Mouse (Mus musculus): ENCODE data around the gene Gdpd3. TPM values are rescaled to one million over a fixed set of nuclear protein-coding genes. Genes with fewer than 3 reads are reported as not detected.

The Gdpd3 gene
- polyA plus RNA-seq, 1 experiment from 2014 or later = 1.6 TPM

GRCm38 (mm10) chr7:126806956-126807355 lies 40.8 kb downstream of the Gdpd3 start:
- H3K27me3 ChIP-seq (ENCODE audit: insufficient read depth, low read length) = no peaks in the 10 kb centered on the region
- H3K36me3 ChIP-seq (replicated peaks; ENCODE audit: insufficient read depth, low read length) = no peaks in the 10 kb centered on the region
- DNase-seq (peak; percentile 67), ATAC-seq (peak; percentile 54)
- H3K4me3 ChIP-seq (ENCODE audit: low read depth, low read length) = no peak overlapping the region
- H3K9me3 ChIP-seq (ENCODE audit: low read length) = no peaks in the 10 kb centered on the region
- peaks cover 17% of the 10 kb centered on the region for H3K4me1 ChIP-seq (ENCODE audit: insufficient read depth)
- 65% methylated on average over 6 of the region's 6 CpGs for WGBS (ENCODE audit: insufficient replicate concordance)
- TF ChIP-seq CTCF (IDR thresholded peaks at IDR 0.05; ENCODE audit: low read depth) (no peak), EP300 (IDR thresholded peaks at IDR 0.05; ENCODE audit: low read depth) (no peak)
- no peak overlapping the region for H3K27ac ChIP-seq (ENCODE audit: low read depth)
- H3K4me2 ChIP-seq (ENCODE audit: low read depth, low read length) = no peak overlapping the region
- H3K9ac ChIP-seq (replicated peaks) = no peak overlapping the region

- no peak for DNase-seq
- no peaks in the 10 kb centered on the region for H3K36me3 ChIP-seq (replicated peaks; ENCODE audit: insufficient read depth, low read length)
- ATAC-seq = no peak
- no peak overlapping the region; the same call in 1 of the 2 replicates for H3K4me2 ChIP-seq (ENCODE audit: low read depth, low read length)
- no peak overlapping the region for H3K27ac ChIP-seq (ENCODE audit: low read depth)
- no peak overlapping the region for H3K4me3 ChIP-seq (ENCODE audit: low read depth, low read length)
- no peak overlapping the region for H3K9ac ChIP-seq (replicated peaks)
- H3K4me1 ChIP-seq (ENCODE audit: insufficient read depth) = peaks cover 17% of the 10 kb centered on the region
- no peaks in the 10 kb centered on the region for H3K27me3 ChIP-seq (ENCODE audit: insufficient read depth, low read length)
- 69% methylated on average over 4 of the region's 4 CpGs for WGBS (ENCODE audit: insufficient replicate concordance)
- H3K9me3 ChIP-seq (ENCODE audit: low read length) = no peaks in the 10 kb centered on the region
- TF ChIP-seq CTCF (IDR thresholded peaks at IDR 0.05; ENCODE audit: low read depth) (no peak), EP300 (IDR thresholded peaks at IDR 0.05; ENCODE audit: low read depth) (no peak)
Observed at GRCm38 (mm10) chr7:126807405-126807804, 41.3 kb downstream of the Gdpd3 start.

- ATAC-seq (peak; percentile 90), DNase-seq (peak; percentile 84)
- TF ChIP-seq EP300 (IDR thresholded peaks at IDR 0.05; ENCODE audit: low read depth) (peak; percentile 19; the same call in 1 of the 2 replicates), CTCF (IDR thresholded peaks at IDR 0.05; ENCODE audit: low read depth) (peak; percentile 22; the same call in 1 of the 2 replicates)
- Histone ChIP-seq H3K4me3 (ENCODE audit: low read depth, low read length) (peak overlapping the region; percentile 53), H3K36me3 (replicated peaks; ENCODE audit: insufficient read depth, low read length) (no peaks in the 10 kb centered on the region), H3K27me3 (ENCODE audit: insufficient read depth, low read length) (no peaks in the 10 kb centered on the region), H3K9me3 (ENCODE audit: low read length) (no peaks in the 10 kb centered on the region), H3K27ac (ENCODE audit: low read depth) (no peak overlapping the region), H3K9ac (replicated peaks) (peak overlapping the region; percentile 57), H3K4me2 (ENCODE audit: low read depth, low read length) (peak overlapping the region; percentile 89), H3K4me1 (ENCODE audit: insufficient read depth) (peaks cover 17% of the 10 kb centered on the region)
- WGBS (ENCODE audit: insufficient replicate concordance) = 2% methylated on average over 43 of the region's 43 CpGs
Observed at GRCm38 (mm10) chr7:126808703-126809455, 42.7 kb downstream of the Gdpd3 start.

- WGBS (ENCODE audit: insufficient replicate concordance) = 46% methylated on average over 5 of the region's 5 CpGs
- no peak overlapping the region for H3K27ac ChIP-seq (ENCODE audit: low read depth)
- no peaks in the 10 kb centered on the region for H3K27me3 ChIP-seq (ENCODE audit: insufficient read depth, low read length)
- DNase-seq (no peak), ATAC-seq (no peak)
- H3K9me3 ChIP-seq (ENCODE audit: low read length) = no peaks in the 10 kb centered on the region
- H3K4me3 ChIP-seq (ENCODE audit: low read depth, low read length) = no peak overlapping the region
- TF ChIP-seq EP300 (IDR thresholded peaks at IDR 0.05; ENCODE audit: low read depth) = no peak
- TF ChIP-seq CTCF (IDR thresholded peaks at IDR 0.05; ENCODE audit: low read depth) = no peak
- H3K4me1 ChIP-seq (ENCODE audit: insufficient read depth) = peaks cover 17% of the 10 kb centered on the region
- H3K9ac ChIP-seq (replicated peaks) = no peak overlapping the region
- no peaks in the 10 kb centered on the region for H3K36me3 ChIP-seq (replicated peaks; ENCODE audit: insufficient read depth, low read length)
- H3K4me2 ChIP-seq (ENCODE audit: low read depth, low read length) = peak overlapping the region; percentile 89; the same call in 1 of the 2 replicates
Observed at GRCm38 (mm10) chr7:126809723-126810369, 43.7 kb downstream of the Gdpd3 start.

GRCm38 (mm10) chr7:126815726-126816222 lies 49.6 kb downstream of the Gdpd3 start:
- WGBS (ENCODE audit: insufficient replicate concordance) = 67% methylated on average over 8 of the region's 8 CpGs
- no peaks in the 10 kb centered on the region for H3K9me3 ChIP-seq (ENCODE audit: low read length)
- no peak overlapping the region for H3K4me3 ChIP-seq (ENCODE audit: low read depth, low read length)
- H3K9ac ChIP-seq (replicated peaks) = no peak overlapping the region
- DNase-seq = no peak
- H3K36me3 ChIP-seq (replicated peaks; ENCODE audit: insufficient read depth, low read length) = no peaks in the 10 kb centered on the region
- no peaks in the 10 kb centered on the region for H3K27me3 ChIP-seq (ENCODE audit: insufficient read depth, low read length)
- no peak overlapping the region for H3K27ac ChIP-seq (ENCODE audit: low read depth)
- no peak for ATAC-seq
- no peaks in the 10 kb centered on the region for H3K4me1 ChIP-seq (ENCODE audit: insufficient read depth)
- TF ChIP-seq EP300 (IDR thresholded peaks at IDR 0.05; ENCODE audit: low read depth) (no peak), CTCF (IDR thresholded peaks at IDR 0.05; ENCODE audit: low read depth) (no peak)
- no peak overlapping the region for H3K4me2 ChIP-seq (ENCODE audit: low read depth, low read length)

GRCm38 (mm10) chr7:126816494-126816893 lies 50.4 kb downstream of the Gdpd3 start:
- H3K9ac ChIP-seq (replicated peaks) = no peak overlapping the region
- H3K4me2 ChIP-seq (ENCODE audit: low read depth, low read length) = no peak overlapping the region
- no peaks in the 10 kb centered on the region for H3K36me3 ChIP-seq (replicated peaks; ENCODE audit: insufficient read depth, low read length)
- TF ChIP-seq CTCF (IDR thresholded peaks at IDR 0.05; ENCODE audit: low read depth) (no peak), EP300 (IDR thresholded peaks at IDR 0.05; ENCODE audit: low read depth) (peak; percentile 69; the same call in 1 of the 2 replicates)
- WGBS (ENCODE audit: insufficient replicate concordance) = 68% methylated on average over 8 of the region's 8 CpGs
- peak; percentile 36; the same call in 1 of the 2 replicates for ATAC-seq
- H3K4me1 ChIP-seq (ENCODE audit: insufficient read depth) = no peaks in the 10 kb centered on the region
- DNase-seq = no peak
- no peak overlapping the region for H3K4me3 ChIP-seq (ENCODE audit: low read depth, low read length)
- H3K27me3 ChIP-seq (ENCODE audit: insufficient read depth, low read length) = no peaks in the 10 kb centered on the region
- H3K9me3 ChIP-seq (ENCODE audit: low read length) = no peaks in the 10 kb centered on the region
- no peak overlapping the region for H3K27ac ChIP-seq (ENCODE audit: low read depth)

All from liver, postnatal 0 days (tissue).